Mouse (Mus musculus) embryonic facial prominence, embryonic 12.5 days (tissue): Measurements from ENCODE around the gene Bmper. TPM values are rescaled to one million over a fixed set of nuclear protein-coding genes. Genes with fewer than 3 reads are reported as not detected.

Experiments
- ATAC-seq: fragments of 200-750 bp; cut with Nextera tagmentation; 2 replicates; pipeline ENCODE4 v1.8.0; 2017; ENCODE audit not compliant: insufficient number of reproducible peaks, insufficient read depth, low FRiP score, low TSS enrichment
- H3K27ac ChIP-seq: fragments of 300-500 bp; sonication (generic); 2 replicates; pipeline ENCODE4 v1.5.1; 2016; ENCODE audit warnings: mild to moderate bottlenecking
- H3K27me3 ChIP-seq: fragments of 300-500 bp; sonication (generic); 2 replicates; pipeline ENCODE4 v1.6.1; 2016; ENCODE audit warnings: mild to moderate bottlenecking, moderate library complexity
- H3K36me3 ChIP-seq: fragments of 300-500 bp; sonication (generic); 2 replicates; pipeline ENCODE4 v1.6.1; 2016; ENCODE audit warnings: mild to moderate bottlenecking
- H3K4me1 ChIP-seq: fragments of 300-500 bp; sonication (generic); 2 replicates; pipeline ENCODE4 v1.6.1; 2016
- H3K4me2 ChIP-seq: fragments of 300-500 bp; sonication (generic); replicated peaks from 2 replicates; pipeline ENCODE4 v1.6.1; 2016; ENCODE audit warnings: mild to moderate bottlenecking, moderate library complexity
- H3K4me3 ChIP-seq: fragments of 300-500 bp; sonication (generic); 2 replicates; pipeline ENCODE4 v1.5.1; 2016; ENCODE audit warnings: mild to moderate bottlenecking
- H3K9ac ChIP-seq: fragments of 300-500 bp; sonication (generic); 2 replicates; pipeline ENCODE4 v1.6.1; 2016; ENCODE audit warnings: mild to moderate bottlenecking, moderate library complexity
- H3K9me3 ChIP-seq: fragments of 300-500 bp; sonication (generic); 2 replicates; pipeline ENCODE4 v1.6.1; 2016; ENCODE audit warnings: mild to moderate bottlenecking, moderate library complexity
- WGBS: fragments of 180-500 bp; shearing (Covaris S2); methylation state at CpG from one replicate; pipeline ENCODE4 v1.1.7; 2016; 5-methylcytosine and 5-hydroxymethylcytosine counted together
- polyA plus RNA-seq: library from polyadenylated mRNA; unstranded; fragments of >200 nt; fragmentation: Nextera tagmentation; extraction: Ambion mirVana; gene quantifications from 2 replicates; pipeline ENCODE4 v1.2.1, GENCODE M21; 2016

Gene Bmper
- polyA plus RNA-seq, 1 experiment from 2014 or later = 23.8 TPM

DNA sequence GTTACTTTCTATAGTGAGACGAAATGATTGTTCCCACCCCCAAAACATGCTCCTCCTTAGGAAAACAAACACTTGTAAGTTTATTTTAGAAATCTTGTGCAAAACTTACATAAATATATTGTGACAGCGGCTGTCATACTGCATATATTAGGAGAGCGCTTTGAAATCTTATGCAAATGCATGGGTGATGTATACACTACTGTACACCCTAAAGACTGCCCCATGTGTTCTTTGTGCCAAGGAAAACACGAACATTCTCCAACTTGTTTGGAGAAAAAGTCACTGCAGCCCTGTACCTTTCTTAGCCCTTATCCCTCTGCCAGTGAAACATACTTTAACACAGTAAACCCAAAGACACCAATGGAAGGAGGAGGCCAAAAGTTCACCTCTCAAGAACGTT, 126.7 kb downstream of the Bmper start:
- 74% methylated on average over 5 of the region's 5 CpGs for WGBS
- Histone ChIP-seq H3K4me1 (no peaks in the 10 kb centered on the region), H3K36me3 (no peaks in the 10 kb centered on the region), H3K4me3 (no peak overlapping the region), H3K27me3 (no peaks in the 10 kb centered on the region), H3K27ac (no peak overlapping the region), H3K4me2 (no peak overlapping the region), H3K9me3 (no peaks in the 10 kb centered on the region), H3K9ac (no peak overlapping the region)
- ATAC-seq = no peak

DNA sequence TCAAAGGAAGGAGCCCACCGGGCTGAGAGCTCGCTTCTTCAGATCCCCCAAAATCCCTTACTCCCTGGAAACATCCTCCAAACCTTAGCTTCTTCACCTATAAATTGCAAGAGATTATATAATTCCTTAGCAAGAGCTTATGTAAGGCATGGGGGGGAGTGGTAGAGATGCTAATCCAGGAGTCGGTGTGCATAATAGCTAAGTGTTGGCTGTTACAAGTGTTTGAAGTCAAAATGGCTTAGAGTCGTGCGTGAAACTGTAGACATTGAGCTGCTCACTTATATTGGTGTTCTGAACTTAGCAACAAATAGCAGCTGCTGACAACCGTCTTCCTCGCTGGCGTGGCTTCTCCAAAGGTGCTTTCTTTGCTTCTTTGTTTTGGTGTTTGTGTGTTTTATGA, 128.5 kb downstream of the Bmper start:
- Histone ChIP-seq H3K27me3 (no peaks in the 10 kb centered on the region), H3K4me3 (no peak overlapping the region), H3K4me2 (no peak overlapping the region), H3K27ac (no peak overlapping the region), H3K36me3 (no peaks in the 10 kb centered on the region), H3K9ac (no peak overlapping the region), H3K9me3 (no peaks in the 10 kb centered on the region), H3K4me1 (no peaks in the 10 kb centered on the region)
- no peak for ATAC-seq
- WGBS = 90% methylated on average over 8 of the region's 8 CpGs

DNA sequence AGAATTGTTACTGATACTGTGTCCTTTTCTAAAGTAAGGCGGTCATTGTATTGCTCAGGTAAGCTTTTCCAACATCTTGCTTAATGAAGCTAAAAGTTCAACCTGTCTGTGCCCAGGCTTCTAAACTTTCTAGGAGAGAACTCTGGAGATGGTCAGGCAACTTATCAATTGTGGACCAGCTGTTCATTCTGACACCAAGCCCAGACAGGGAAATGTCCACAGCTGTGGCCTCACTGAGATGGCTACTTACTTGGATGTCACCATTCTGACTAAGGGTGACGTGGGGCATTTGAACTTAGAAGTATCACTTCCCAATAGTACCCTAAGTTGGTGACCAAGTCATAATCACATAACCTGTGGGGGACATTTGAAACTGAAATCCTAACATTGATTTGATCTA, 129.5 kb downstream of the Bmper start:
- no peaks in the 10 kb centered on the region for H3K27me3 ChIP-seq
- WGBS = 88% methylated on average over 2 of the region's 2 CpGs
- no peak overlapping the region for H3K4me2 ChIP-seq
- no peaks in the 10 kb centered on the region for H3K36me3 ChIP-seq
- H3K9ac ChIP-seq = no peak overlapping the region
- no peak overlapping the region for H3K27ac ChIP-seq
- H3K9me3 ChIP-seq = no peaks in the 10 kb centered on the region
- no peak for ATAC-seq
- no peak overlapping the region for H3K4me3 ChIP-seq
- no peaks in the 10 kb centered on the region for H3K4me1 ChIP-seq

DNA sequence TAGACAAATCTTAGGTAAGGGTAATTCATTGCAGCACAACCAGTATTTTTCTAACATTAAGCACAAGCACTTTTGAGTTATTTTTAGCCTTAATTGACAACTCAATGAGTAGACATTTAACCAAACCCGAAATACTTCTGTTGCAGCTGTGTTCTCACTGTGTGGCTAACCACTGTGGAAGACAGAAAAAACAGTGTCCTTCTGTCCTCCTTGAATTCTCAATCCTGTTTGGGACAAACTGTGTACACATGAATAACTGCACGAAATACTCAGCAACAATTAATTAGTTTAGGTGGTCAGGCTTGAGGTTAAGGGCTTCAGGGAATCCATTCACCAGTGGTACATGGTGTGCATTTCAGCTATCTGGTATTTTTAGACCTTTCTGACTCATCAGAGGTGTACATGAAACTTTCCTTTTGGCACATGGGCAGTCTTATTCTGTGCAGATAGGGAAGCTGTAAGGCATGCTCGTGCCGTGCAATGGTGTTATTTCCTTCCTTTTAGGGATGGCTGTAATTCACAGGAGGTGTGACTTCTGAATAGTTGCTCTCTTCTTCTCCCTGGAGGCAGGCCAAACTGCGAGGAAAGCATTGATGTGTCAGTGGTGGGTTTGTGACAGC, 131.4 kb downstream of the Bmper start:
- ATAC-seq = no peak
- no peaks in the 10 kb centered on the region for H3K27me3 ChIP-seq
- H3K4me1 ChIP-seq = no peaks in the 10 kb centered on the region
- no peak overlapping the region for H3K4me2 ChIP-seq
- 57% methylated on average over 5 of the region's 5 CpGs for WGBS
- no peak overlapping the region for H3K4me3 ChIP-seq
- no peak overlapping the region for H3K27ac ChIP-seq
- no peak overlapping the region for H3K9ac ChIP-seq
- no peaks in the 10 kb centered on the region for H3K36me3 ChIP-seq
- H3K9me3 ChIP-seq = no peaks in the 10 kb centered on the region

DNA sequence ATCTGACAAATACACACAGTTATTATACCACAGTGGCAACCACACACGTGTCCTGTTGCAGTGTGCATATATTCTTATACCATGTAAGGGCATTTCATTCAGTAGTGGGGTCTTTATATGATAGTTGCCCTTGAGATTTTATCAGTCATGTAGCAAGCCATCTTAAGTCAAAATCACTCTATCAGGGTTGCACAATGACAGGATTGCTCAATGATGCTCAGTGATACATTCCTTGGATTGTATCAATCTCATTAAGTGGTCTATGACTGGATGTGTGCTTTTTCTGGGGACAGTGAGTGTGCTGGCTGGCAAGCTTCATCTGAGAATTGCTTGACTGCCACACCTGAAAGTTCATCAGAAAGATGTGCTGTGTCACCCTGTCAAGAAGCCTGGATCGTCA, 135.2 kb downstream of the Bmper start:
- no peak for ATAC-seq
- H3K4me3 ChIP-seq = no peak overlapping the region
- 93% methylated on average over 2 of the region's 2 CpGs for WGBS

DNA sequence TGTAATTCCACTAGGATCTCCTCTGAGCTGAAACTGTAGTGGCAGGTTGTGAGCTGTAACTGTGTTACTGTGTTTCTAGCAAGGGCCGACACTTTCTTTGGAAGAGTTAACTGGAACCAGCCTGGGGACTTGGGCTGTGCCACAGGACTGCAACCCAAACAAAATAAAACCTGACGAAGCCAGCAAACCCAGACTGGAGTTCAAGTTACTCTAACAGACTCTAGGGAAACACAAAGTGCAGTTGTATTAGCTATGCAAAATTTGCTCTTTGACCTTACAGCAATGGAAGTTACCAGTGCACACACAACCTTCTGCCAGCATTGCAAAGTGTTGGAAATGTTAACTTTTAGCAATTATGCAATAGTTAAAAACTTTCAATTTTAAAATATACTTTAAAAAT, 140.3 kb downstream of the Bmper start:
- H3K4me1 ChIP-seq = peaks cover 9% of the 10 kb centered on the region; the same call in 1 of the 2 replicates
- H3K27ac ChIP-seq = peak overlapping the region; percentile 47; the same call in 1 of the 2 replicates
- no peak for ATAC-seq
- H3K27me3 ChIP-seq = no peaks in the 10 kb centered on the region
- H3K4me3 ChIP-seq = no peak overlapping the region
- H3K36me3 ChIP-seq = no peaks in the 10 kb centered on the region
- no peaks in the 10 kb centered on the region for H3K9me3 ChIP-seq
- H3K4me2 ChIP-seq = no peak overlapping the region
- WGBS = 21% methylated on average over 2 of the region's 2 CpGs
- no peak overlapping the region for H3K9ac ChIP-seq

More for the DNA sequence above, 135.2 kb downstream of the Bmper start:
- H3K9me3 ChIP-seq = no peaks in the 10 kb centered on the region
- H3K4me1 ChIP-seq = peaks cover 5% of the 10 kb centered on the region; the same call in 1 of the 2 replicates
- H3K27ac ChIP-seq = no peak overlapping the region
- no peak overlapping the region for H3K4me2 ChIP-seq
- H3K9ac ChIP-seq = no peak overlapping the region
- no peaks in the 10 kb centered on the region for H3K27me3 ChIP-seq
- no peaks in the 10 kb centered on the region for H3K36me3 ChIP-seq

DNA sequence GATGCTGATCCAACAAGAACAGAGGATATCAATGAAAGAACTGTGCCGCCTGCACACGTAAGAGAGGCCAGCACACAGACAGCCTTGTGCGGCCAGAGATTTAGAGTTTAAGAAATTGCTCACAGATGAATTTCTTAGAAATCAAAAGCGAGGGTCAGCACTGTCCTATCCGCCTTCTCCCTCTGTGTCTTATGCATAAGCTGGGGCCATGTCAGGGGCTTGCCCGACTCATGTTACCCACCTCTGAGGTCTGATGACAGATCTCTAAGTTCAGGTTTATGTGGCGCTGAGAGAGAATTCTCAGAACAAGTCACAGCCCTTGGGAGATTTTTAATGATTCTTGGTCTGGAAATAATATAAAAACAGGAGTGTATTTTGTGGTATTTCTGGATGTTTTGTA, 140.7 kb downstream of the Bmper start:
- Histone ChIP-seq H3K4me3 (no peak overlapping the region), H3K9me3 (no peaks in the 10 kb centered on the region), H3K4me1 (peaks cover 9% of the 10 kb centered on the region; the same call in 1 of the 2 replicates), H3K9ac (no peak overlapping the region), H3K36me3 (no peaks in the 10 kb centered on the region), H3K4me2 (no peak overlapping the region), H3K27me3 (no peaks in the 10 kb centered on the region), H3K27ac (no peak overlapping the region)
- 0 out of 2 replicates have a peak, but pooled peaks have one; percentile 28 for ATAC-seq
- WGBS = 28% methylated on average over 7 of the region's 7 CpGs

DNA sequence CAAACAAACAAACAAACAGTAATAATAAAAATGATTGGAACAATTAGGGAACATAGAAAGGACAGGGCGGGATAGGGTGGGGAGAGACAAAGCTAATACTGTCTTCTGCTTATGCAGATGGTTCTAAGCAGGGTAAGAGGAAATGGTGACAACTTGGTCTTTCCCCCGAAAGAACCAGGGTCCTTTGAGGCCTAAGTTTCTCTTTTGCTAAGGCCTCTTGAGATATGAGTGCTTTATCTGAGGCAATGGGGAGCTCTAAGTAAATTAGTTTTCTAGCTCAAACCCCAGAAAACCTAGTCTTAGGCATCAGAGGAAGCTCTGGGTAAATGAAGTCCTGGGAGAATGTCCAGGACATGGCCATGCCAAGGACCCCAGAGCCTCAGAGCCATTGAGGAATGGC, 141.2 kb downstream of the Bmper start:
- no peak overlapping the region for H3K9ac ChIP-seq
- no peaks in the 10 kb centered on the region for H3K9me3 ChIP-seq
- no peak overlapping the region for H3K4me3 ChIP-seq
- no peaks in the 10 kb centered on the region for H3K36me3 ChIP-seq
- no peak for ATAC-seq
- H3K27me3 ChIP-seq = no peaks in the 10 kb centered on the region
- H3K4me1 ChIP-seq = peaks cover 9% of the 10 kb centered on the region; the same call in 1 of the 2 replicates
- H3K4me2 ChIP-seq = no peak overlapping the region
- WGBS = 68% methylated on average over 2 of the region's 2 CpGs
- no peak overlapping the region for H3K27ac ChIP-seq

DNA sequence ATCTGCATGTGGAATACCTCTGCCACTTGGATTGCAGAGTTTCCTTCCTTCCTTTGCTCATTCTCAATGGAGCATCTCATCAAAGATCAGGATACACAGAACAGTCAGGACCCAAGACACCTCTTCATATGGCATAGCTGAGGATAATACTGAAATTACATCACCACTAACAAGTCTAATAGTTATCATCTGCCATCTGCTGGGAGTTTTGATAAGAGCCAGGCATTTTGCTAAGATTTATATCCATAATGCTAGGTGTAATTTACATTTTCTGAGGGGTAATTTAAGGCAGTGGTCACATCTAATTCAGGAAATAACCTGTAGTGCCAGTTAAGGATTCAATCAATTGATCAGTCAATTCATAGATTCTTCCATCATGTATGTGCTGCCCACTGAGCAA, 145.2 kb downstream of the Bmper start:
- no peak for ATAC-seq
- H3K4me2 ChIP-seq = no peak overlapping the region
- no peak overlapping the region for H3K27ac ChIP-seq
- no peak overlapping the region for H3K4me3 ChIP-seq
- H3K36me3 ChIP-seq = no peaks in the 10 kb centered on the region
- H3K4me1 ChIP-seq = peaks cover 4% of the 10 kb centered on the region; the same call in 1 of the 2 replicates
- H3K27me3 ChIP-seq = no peaks in the 10 kb centered on the region
- no peaks in the 10 kb centered on the region for H3K9me3 ChIP-seq
- no peak overlapping the region for H3K9ac ChIP-seq

DNA sequence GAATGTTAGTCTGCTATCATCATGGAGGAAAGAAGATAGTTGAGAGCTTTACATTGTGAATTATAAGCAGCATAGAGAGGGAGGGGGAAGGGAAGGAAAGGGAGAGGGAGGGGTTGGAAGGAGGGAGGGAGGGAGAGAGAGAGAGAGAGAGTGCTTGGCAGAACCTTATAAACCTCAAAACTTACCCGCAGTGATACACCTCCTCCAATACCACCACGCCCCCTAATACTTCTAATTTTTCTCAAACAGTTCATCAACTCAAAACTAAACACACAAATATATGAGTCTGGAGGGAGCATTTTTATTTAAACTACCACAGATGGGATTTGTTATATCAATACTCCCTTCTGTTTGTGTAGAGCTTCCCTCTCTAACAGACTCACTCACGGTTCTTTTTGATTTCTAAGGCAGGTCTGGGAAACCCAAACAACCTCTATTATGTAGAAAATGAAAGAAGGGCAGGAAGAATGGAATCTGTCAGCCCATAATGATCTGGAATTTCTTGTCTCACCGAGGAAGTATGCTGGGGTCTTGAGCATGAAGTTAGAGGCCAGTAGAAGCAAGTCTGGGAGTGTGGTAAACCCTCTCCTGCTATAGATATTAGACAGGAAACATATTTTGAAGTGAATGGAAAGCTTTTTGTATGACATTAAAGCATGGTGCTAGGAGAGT, 152.0 kb downstream of the Bmper start:
- no peak overlapping the region for H3K4me2 ChIP-seq
- H3K4me3 ChIP-seq = no peak overlapping the region
- peaks cover 20% of the 10 kb centered on the region; the same call in 1 of the 2 replicates for H3K4me1 ChIP-seq
- no peaks in the 10 kb centered on the region for H3K36me3 ChIP-seq
- 46% methylated on average over 4 of the region's 4 CpGs for WGBS
- H3K9ac ChIP-seq = no peak overlapping the region
- ATAC-seq = no peak
- H3K27me3 ChIP-seq = no peaks in the 10 kb centered on the region
- 0 out of 2 replicates have a peak overlapping the region, but pooled peaks have one; percentile 23 for H3K27ac ChIP-seq
- no peaks in the 10 kb centered on the region for H3K9me3 ChIP-seq

DNA sequence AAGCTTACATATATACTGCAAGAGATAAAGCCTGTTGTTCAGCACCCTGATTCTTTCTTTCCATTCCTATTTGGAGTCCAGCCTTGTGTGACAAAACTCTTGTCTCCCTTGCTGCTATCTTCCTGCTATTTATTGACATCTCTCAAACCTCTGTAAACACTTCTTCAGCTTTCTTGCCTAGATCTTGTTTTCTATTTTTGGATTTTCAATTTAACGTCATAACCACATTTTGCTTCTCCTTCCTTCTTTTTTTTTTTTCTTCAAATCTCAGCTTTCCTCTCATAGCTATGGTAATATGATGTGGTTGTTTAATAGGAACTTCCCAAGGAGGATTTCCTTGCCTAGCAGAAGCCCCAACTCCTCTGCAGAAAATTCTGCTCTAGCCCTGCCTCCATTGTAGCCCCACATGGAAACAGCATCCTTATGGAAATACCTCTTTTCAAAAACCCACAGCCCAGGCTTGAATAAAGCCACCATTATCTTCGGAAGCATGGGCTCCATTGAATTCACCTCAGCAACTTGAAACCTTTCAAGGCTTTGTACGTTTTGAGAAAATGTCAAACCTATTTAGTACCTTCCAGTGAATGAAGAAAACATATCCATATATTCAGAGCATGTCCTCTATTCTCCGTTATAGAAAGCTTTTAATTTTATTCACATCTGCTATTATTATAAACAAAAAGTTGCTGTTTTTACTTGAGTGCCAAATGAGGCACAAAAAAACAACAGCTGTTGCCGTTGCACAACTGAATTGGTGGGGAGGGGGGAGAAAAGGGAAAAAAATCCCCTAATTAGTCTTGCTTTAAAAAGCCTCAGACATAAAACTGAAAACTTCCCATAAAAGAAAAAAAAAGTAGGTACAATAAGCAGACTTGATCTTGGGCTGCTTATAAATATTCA, 155.2 kb downstream of the Bmper start:
- H3K27ac ChIP-seq = peak overlapping the region; percentile 59; the same call in 1 of the 2 replicates
- ATAC-seq = no peak

More for the DNA sequence above, 155.2 kb downstream of the Bmper start:
- peaks cover 20% of the 10 kb centered on the region; the same call in 1 of the 2 replicates for H3K4me1 ChIP-seq
- H3K4me2 ChIP-seq = no peak overlapping the region
- H3K9ac ChIP-seq = no peak overlapping the region
- H3K4me3 ChIP-seq = no peak overlapping the region
- 29% methylated on average over 5 of the region's 5 CpGs for WGBS
- H3K36me3 ChIP-seq = no peaks in the 10 kb centered on the region
- H3K27me3 ChIP-seq = no peaks in the 10 kb centered on the region
- H3K9me3 ChIP-seq = no peaks in the 10 kb centered on the region
